Mouse (Mus musculus) retina, postnatal 7 days (tissue): ENCODE measurements at regions not wholly inside any gene's neighbourhood (a gene's known extent, or its start where the extent isn't known, plus 50 kb on each side); places are given as distances from the start of the nearest gene placed in this dataset.

Experiments
- DNase-seq: peaks from one replicate; pipeline ENCODE4 v3.0.0-alpha.2; 2012; ENCODE audit warnings: low read depth, low spot score

- no peak for DNase-seq
These were observed 372.6 kb downstream of the Cog6 start for GRCm38 (mm10) chr3:52644178-52645128.

- DNase-seq: no peak
These were observed 373.2 kb downstream of the Cog6 start for GRCm38 (mm10) chr3:52643796-52644177.

GRCm38 (mm10) chr3:52643100-52643551, 373.9 kb downstream of the Cog6 start:
- DNase-seq: no peak

GRCm38 (mm10) chr3:52641226-52642181, 373.4 kb downstream of the Foxo1 start:
- no peak for DNase-seq

GRCm38 (mm10) chr3:52640250-52641147, 372.4 kb downstream of the Foxo1 start:
- no peak for DNase-seq

GRCm38 (mm10) chr3:52638816-52639215, 370.7 kb downstream of the Foxo1 start:
- no peak for DNase-seq

- no peak for DNase-seq
These were observed 366.2 kb downstream of the Foxo1 start for GRCm38 (mm10) chr3:52634353-52634752.

GRCm38 (mm10) chr3:52633491-52634100, 365.5 kb downstream of the Foxo1 start:
- DNase-seq: no peak

- DNase-seq: no peak
These were observed 364.5 kb downstream of the Foxo1 start for GRCm38 (mm10) chr3:52632635-52633034.

GRCm38 (mm10) chr3:52630209-52630608, 362.1 kb downstream of the Foxo1 start:
- no peak for DNase-seq

GRCm38 (mm10) chr3:52625125-52625524, 357.0 kb downstream of the Foxo1 start:
- no peak for DNase-seq

GRCm38 (mm10) chr3:52622530-52622929, 354.4 kb downstream of the Foxo1 start:
- DNase-seq: no peak

- no peak for DNase-seq
These were observed 353.8 kb downstream of the Foxo1 start for GRCm38 (mm10) chr3:52621936-52622335.

GRCm38 (mm10) chr3:52618925-52619224, 350.7 kb downstream of the Foxo1 start:
- DNase-seq: no peak

GRCm38 (mm10) chr3:52618212-52618924, 350.2 kb downstream of the Foxo1 start:
- no peak for DNase-seq

- DNase-seq: no peak
These were observed 349.4 kb downstream of the Foxo1 start for GRCm38 (mm10) chr3:52617413-52618149.

GRCm38 (mm10) chr3:52611881-52612280, 343.7 kb downstream of the Foxo1 start:
- DNase-seq: no peak

- no peak for DNase-seq
These were observed 342.3 kb downstream of the Foxo1 start for GRCm38 (mm10) chr3:52610466-52610865.

GRCm38 (mm10) chr3:52608086-52608426, 339.9 kb downstream of the Foxo1 start:
- DNase-seq: no peak
